Mouse (Mus musculus) layer of hippocampus, postnatal 25 days (tissue): ENCODE results near the gene Proser2. TPM values are rescaled to one million over a fixed set of nuclear protein-coding genes. Genes with fewer than 3 reads are reported as not detected.

Experiments used
- DNase-seq, 2 experiments: peaks; one replicate each; pipeline ENCODE4 v3.0.0; 2022; ENCODE audit warnings: mixed read lengths in 2 of 2, low spot score in 1 of 2; ENCODE audit errors: extremely low spot score in 1 of 2
- total RNA-seq, 2 experiments: library from RNA; stranded (reverse); gene quantifications; 2 replicates each; pipeline ENCODE4 v1.2.3; 2021

The Proser2 gene
- total RNA-seq, 2 experiments from 2014 or later: 2.2 to 2.4 TPM

- no peak for DNase-seq
Measured at GRCm38 (mm10) chr2:6075530-6075896, 54.5 kb downstream of the Proser2 start.

DNA sequence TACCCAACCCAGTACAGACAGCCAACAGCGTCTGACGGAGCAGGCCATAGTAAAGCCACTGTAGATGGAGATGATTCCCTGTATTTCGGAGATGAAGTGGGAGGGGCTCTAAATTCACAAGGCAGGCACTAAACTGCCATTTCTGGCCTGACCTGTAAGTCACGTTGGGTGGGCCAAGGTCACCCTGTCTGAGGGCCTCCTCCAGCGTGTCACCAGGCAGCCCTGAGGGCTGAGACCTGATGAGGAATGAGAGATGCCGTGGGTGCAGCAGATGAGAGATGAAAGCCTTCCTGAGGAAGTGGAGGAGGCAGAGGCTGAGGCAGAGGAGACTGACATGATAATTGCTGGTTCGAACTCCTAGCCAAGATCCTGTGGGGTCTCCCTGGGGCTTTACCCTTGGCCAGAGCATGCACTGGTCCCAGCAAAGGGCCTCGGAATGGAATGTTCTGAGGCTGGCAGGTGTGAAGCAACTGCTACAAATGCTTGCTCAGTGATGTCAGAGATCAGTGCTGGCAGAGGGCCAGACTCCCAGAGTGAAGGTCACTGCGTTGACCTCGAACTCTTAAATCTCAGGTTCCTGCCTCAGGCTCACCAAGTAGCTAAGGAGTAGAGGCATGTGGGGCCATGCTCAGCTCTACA, 55.0 kb downstream of the Proser2 start:
- DNase-seq: no peak

DNA sequence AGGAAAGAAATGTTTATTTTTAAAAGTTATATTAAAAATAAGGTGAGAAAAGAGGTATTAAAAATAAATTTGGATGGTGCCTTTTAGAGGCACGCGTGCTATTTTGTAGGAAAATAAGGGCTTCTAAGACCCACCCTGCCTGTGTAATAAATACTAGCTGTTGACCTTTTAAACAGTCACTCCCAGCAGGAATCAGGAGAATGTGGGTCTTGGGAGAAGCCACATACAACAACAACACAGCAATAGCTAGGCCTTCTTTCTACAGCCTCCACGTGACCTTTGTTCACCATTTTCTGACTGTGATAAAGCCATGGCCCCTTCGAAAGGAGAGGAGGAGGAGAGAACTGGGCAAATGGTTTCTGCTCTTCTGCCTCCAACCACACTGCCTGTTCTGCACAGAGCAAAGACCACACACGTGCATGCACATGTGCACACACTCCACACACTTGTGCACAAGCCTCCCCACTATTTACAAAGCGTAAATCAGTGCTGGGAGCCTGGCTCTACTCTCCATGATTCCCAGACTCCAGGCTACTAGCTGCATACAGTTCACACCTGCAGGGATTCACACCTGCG, 57.2 kb downstream of the Proser2 start:
- DNase-seq: no peak

GRCm38 (mm10) chr2:6071598-6072440, 58.2 kb downstream of the Proser2 start:
- no peak for DNase-seq

GRCm38 (mm10) chr2:6070925-6071324, 59.1 kb downstream of the Proser2 start:
- no peak for DNase-seq

DNA sequence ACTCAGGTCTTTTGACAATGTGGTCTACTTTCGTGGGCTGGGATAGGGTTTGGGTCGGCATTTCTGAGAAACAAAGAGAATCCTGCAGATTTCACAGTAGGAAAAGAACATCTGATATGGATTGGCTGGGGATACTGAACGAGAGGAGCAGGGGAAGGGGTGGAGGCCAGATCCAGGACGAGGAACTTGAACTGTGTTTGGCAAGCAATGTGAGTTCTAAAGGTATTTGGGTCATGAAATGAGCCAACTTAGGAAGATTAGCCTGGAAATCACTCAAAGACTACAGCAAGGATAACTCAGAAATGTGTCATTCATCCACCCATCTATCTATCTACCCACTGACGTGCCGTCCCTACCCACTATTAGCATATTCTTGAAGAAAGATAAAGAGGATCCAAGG, 62.7 kb downstream of the Proser2 start:
- DNase-seq: no peak

GRCm38 (mm10) chr2:6060071-6060804, 69.8 kb downstream of the Proser2 start:
- no peak for DNase-seq

- no peak for DNase-seq
Measured at GRCm38 (mm10) chr2:6059291-6059690, 70.7 kb downstream of the Proser2 start.

DNA sequence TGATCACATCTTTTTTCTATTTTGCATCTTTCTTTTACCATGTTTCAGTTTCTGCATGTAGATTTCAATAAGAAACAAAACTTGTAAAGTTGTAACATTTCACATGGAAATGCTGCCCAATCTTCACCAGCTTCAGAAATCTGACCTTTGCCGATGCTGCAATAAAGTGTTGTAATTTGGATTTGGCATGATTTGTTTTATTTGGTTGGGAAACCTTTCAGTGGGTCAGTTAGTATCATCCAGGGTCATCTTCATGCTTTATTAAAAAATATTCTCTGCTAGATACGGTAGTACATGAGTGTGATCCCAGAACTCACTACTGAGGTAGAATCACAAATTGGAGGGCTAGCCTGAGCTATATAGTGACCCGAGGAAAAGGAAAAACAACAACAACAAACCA, 73.5 kb downstream of the Proser2 start:
- no peak for DNase-seq

GRCm38 (mm10) chr2:6055466-6055865, 74.5 kb downstream of the Proser2 start:
- DNase-seq: no peak

DNA sequence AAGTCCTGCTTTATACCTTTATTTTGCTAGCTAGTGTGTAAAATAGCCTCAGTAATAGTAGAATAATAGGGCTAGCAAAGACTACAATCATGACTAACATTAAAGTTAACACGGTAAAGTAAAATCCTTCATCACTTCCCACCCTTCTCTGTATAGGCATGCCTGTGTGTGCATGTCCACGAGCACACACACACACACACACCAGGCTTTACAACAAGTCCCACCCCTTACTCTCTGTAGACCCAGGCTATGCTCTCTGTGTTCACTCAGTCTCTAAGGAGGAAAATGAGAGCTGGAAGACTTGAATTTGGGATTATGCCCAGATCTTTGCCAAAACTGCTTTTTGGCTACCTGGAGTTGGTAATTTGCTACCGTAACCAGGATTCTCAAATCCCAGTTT, 81.0 kb downstream of the Proser2 start:
- DNase-seq: no peak

DNA sequence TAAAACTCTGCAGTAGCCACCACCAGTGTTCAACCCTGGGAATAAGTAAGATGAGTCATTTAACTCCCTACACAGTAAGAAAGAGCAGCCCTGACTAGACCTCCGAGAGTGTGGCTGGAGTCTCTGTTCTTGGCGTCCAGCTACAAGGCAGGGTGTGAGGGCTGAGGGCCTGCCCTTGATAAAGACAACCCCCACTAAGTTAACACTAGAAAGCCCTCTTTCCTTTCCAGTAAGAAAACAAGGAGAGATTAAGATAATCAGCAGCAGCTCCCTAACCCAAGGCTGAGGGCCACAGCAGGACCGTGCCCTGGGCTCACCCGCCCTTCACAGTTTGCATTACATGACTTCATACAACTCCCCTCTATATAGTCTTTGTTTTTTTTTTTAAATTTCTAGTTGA, 81.4 kb downstream of the Proser2 start:
- DNase-seq: no peak

Other genes with a start within 250 kb of the Proser2 start
- 100 to 1,000 TPM in 1 of 2 experiments, 10 to 100 TPM in 1; 76.2 to 103 TPM for gene Sec61a2, start 234.8 kb downstream of the Proser2 start, total RNA-seq
- 10 to 100 TPM in 1 of 2 experiments, 1 to 10 TPM in 1; 8.3 to 12.0 TPM for gene Dhtkd1, start 187.4 kb downstream of the Proser2 start, total RNA-seq
- gene Upf2, start 178.7 kb downstream of the Proser2 start, total RNA-seq: 10 to 100 TPM; 33.1 to 38.1 TPM
- gene Echdc3, start 82.8 kb upstream of the Proser2 start, total RNA-seq: under 1 TPM; 0.66 to 0.85 TPM
- 10 to 100 TPM; 16.7 to 17.2 TPM for gene Usp6nl, start 192.5 kb upstream of the Proser2 start, total RNA-seq